ENCODE assay signal across 8 mouse cellular contexts in the genomic region with DNA sequence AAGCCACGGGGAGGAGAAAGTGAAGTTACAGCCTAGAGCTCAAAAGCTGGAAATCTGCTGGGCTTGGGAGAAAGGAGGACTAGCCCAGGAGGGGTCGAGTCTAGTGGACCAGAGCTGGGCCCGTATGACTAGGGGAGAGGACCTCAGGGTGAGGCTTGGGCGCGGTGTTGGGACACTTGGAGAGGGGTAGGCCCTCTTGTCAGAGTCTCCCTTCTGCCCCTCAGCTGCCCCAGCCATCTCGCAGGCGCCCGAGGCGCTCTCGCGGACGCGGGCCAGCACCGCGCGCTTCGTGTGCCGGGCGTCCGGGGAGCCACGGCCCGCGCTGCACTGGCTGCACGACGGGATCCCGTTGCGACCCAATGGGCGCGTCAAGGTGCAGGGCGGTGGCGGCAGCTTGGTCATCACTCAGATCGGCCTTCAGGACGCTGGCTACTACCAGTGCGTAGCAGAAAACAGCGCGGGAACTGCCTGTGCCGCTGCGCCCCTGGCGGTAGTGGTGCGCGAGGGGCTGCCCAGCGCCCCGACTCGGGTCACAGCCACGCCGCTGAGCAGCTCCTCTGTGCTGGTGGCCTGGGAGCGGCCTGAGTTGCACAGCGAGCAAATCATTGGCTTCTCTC. TPM values are rescaled to one million over a fixed set of nuclear protein-coding genes. Genes with fewer than 3 reads are reported as not detected.
A peak's percentile ranks its signal among the peaks of the same experiment; 100 is the strongest.
DNase-seq lines count a peak whose midpoint lies in the region; ATAC-seq and TF ChIP-seq lines count a peak whose summit lies in the region.

No protein-coding gene starts in this region.

- peak; percentile 77 for TF ChIP-seq CTCF in hindbrain, postnatal 0 days (IDR thresholded peaks at IDR 0.05; ENCODE audit: low read depth)

- H3K27ac ChIP-seq in forebrain, embryonic 10.5 days, result peak overlapping the region; percentile 86
- H3K27ac ChIP-seq in hindbrain, postnatal 0 days, result no peak overlapping the region
- no peak overlapping the region for H3K27ac ChIP-seq in liver, embryonic 15.5 days (replicated peaks)
- no peak overlapping the region for H3K27ac ChIP-seq in neural tube, embryonic 14.5 days (ENCODE audit: low read depth, low read length)

- no peak overlapping the region; the same call in 1 of the 2 replicates for H3K9ac ChIP-seq in hindbrain, postnatal 0 days (replicated peaks; ENCODE audit: low read length)
- no peak overlapping the region for H3K9ac ChIP-seq in liver, embryonic 15.5 days
- peak overlapping the region; percentile 52; the same call in 1 of the 2 replicates for H3K9ac ChIP-seq in neural tube, embryonic 14.5 days (replicated peaks; ENCODE audit: low read depth, low read length)

- peak; percentile 89 for DNase-seq in heart, adult 11 months
- DNase-seq in heart, postnatal 25 days (ENCODE audit: low spot score), result no peak
- peak; percentile 66 to 76 for DNase-seq in adrenal gland, postnatal 36 days
- peak; percentile 83 for DNase-seq in forebrain, embryonic 10.5 days (ENCODE audit: extremely low spot score, low spot score)
- peak; percentile 76 for DNase-seq in hindbrain, postnatal 0 days (ENCODE audit: low spot score)

- peak overlapping the region; percentile 51 for H3K4me2 ChIP-seq in hindbrain, postnatal 0 days (ENCODE audit: low read depth, low read length)
- peak overlapping the region; percentile 53 for H3K4me2 ChIP-seq in liver, embryonic 15.5 days
- H3K4me2 ChIP-seq in neural tube, embryonic 14.5 days (ENCODE audit: low read depth, low read length), result peak overlapping the region; percentile 73

- peaks cover 52% of the 10 kb centered on the region for H3K27me3 ChIP-seq in forebrain, embryonic 10.5 days (ENCODE audit: poor library complexity, severe bottlenecking)
- no peaks in the 10 kb centered on the region for H3K27me3 ChIP-seq in hindbrain, postnatal 0 days (ENCODE audit: insufficient read depth, low read length)
- H3K27me3 ChIP-seq in liver, embryonic 15.5 days, result peaks cover 61% of the 10 kb centered on the region
- H3K27me3 ChIP-seq in neural tube, embryonic 14.5 days (ENCODE audit: control insufficient read depth, insufficient read depth, low read length), result no peaks in the 10 kb centered on the region

- peaks cover 35% of the 10 kb centered on the region for H3K4me1 ChIP-seq in forebrain, embryonic 10.5 days
- H3K4me1 ChIP-seq in hindbrain, postnatal 0 days (ENCODE audit: insufficient read depth, low read length), result no peaks in the 10 kb centered on the region
- peaks cover 8% of the 10 kb centered on the region for H3K4me1 ChIP-seq in liver, embryonic 15.5 days (replicated peaks)
- H3K4me1 ChIP-seq in neural tube, embryonic 14.5 days (ENCODE audit: control insufficient read depth, insufficient read depth, low read length), result peaks cover 6% of the 10 kb centered on the region; the same call in 1 of the 2 replicates

- WGBS in forebrain, embryonic 10.5 days, result 2% methylated on average over 48 of the region's 48 CpGs
- WGBS in hindbrain, postnatal 0 days, result 7% methylated on average over 48 of the region's 48 CpGs
- WGBS in liver, embryonic 15.5 days (ENCODE audit: insufficient replicate concordance), result 4% methylated on average over 48 of the region's 48 CpGs
- 4% methylated on average over 46 of the region's 48 CpGs for WGBS in neural tube, embryonic 14.5 days

- intact Hi-C loops in heart, postnatal 25 days (cut with DNase I), result no loop called here

- H3K36me3 ChIP-seq in forebrain, embryonic 10.5 days (replicated peaks), result peaks cover 18% of the 10 kb centered on the region
- H3K36me3 ChIP-seq in hindbrain, postnatal 0 days (ENCODE audit: insufficient read depth, low read length), result peaks cover 10% of the 10 kb centered on the region; the same call in 1 of the 2 replicates
- no peaks in the 10 kb centered on the region; the same call in 1 of the 2 replicates for H3K36me3 ChIP-seq in liver, embryonic 15.5 days (replicated peaks)
- H3K36me3 ChIP-seq in neural tube, embryonic 14.5 days (ENCODE audit: control insufficient read depth, insufficient read depth, low read length), result no peaks in the 10 kb centered on the region

- ATAC-seq in hindbrain, postnatal 0 days, result peak; percentile 57
- no peak for ATAC-seq in liver, embryonic 15.5 days (ENCODE audit: insufficient read depth)
- ATAC-seq in neural tube, embryonic 14.5 days (ENCODE audit: low read depth), result peak; percentile 74
- ATAC-seq in monocyte, adult 5-6 weeks (replicated peaks; ENCODE audit: insufficient number of reproducible peaks, low FRiP score, low TSS enrichment, poor library complexity, severe bottlenecking), result no peak

- H3K4me3 ChIP-seq in forebrain, embryonic 10.5 days, result peak overlapping the region; percentile 59
- H3K4me3 ChIP-seq in hindbrain, postnatal 0 days (ENCODE audit: low read length), result peak overlapping the region; percentile 23
- H3K4me3 ChIP-seq in liver, embryonic 15.5 days (replicated peaks), result 0 out of 2 replicates have a peak overlapping the region, but pooled peaks have one; percentile 18
- peak overlapping the region; percentile 29 for H3K4me3 ChIP-seq in neural tube, embryonic 14.5 days (ENCODE audit: low read depth, low read length)

- H3K9me3 ChIP-seq in forebrain, embryonic 10.5 days, result no peaks in the 10 kb centered on the region
- H3K9me3 ChIP-seq in hindbrain, postnatal 0 days (ENCODE audit: low read length), result no peaks in the 10 kb centered on the region
- H3K9me3 ChIP-seq in liver, embryonic 15.5 days (replicated peaks), result no peaks in the 10 kb centered on the region
- H3K9me3 ChIP-seq in neural tube, embryonic 14.5 days (ENCODE audit: control insufficient read depth, low read length), result no peaks in the 10 kb centered on the region

RNA-seq across cellular contexts. Expression of a gene that starts 17.3 kb away (rescaled TPM):
- under 1 TPM in 1 of 2 experiments, not detected in 1; 0.08 TPM for total RNA-seq in heart, postnatal 25 days (2021)
- 1 to 10 TPM; 1.2 to 1.9 TPM for total RNA-seq in adrenal gland, postnatal 36 days (2021)
- 208 and 246 TPM in 2 replicates for polyA plus RNA-seq in forebrain, embryonic 10.5 days (2016; fragmentation: Nextera tagmentation; extraction: Ambion mirVana)
- total RNA-seq in hindbrain, postnatal 0 days (2014; rRNA removed), result 2.3 and 6.3 TPM in 2 replicates
- polyA plus RNA-seq in hindbrain, postnatal 0 days (2015; fragmentation: Nextera tagmentation; extraction: Ambion mirVana), result 5.2 and 6.2 TPM in 2 replicates
- polyA plus RNA-seq in liver, embryonic 15.5 days (2015; fragmentation: Nextera tagmentation; extraction: Ambion mirVana), result 0.07 and 0.08 TPM in 2 replicates
- 9.9 and 10.1 TPM in 2 replicates for polyA plus RNA-seq in neural tube, embryonic 14.5 days (2014; fragmentation: Nextera tagmentation; extraction: Ambion mirVana)
- not detected in 3 replicates for total RNA-seq in monocyte, adult 5-6 weeks (2017)

RNA-seq across cellular contexts. Expression of a gene that starts 22.4 kb away (rescaled TPM):
- 10 to 100 TPM in 1 of 2 experiments, 1 to 10 TPM in 1; 8.9 to 10.3 TPM for total RNA-seq in heart, postnatal 25 days (2021)
- 10 to 100 TPM; 31.8 to 32.6 TPM for total RNA-seq in adrenal gland, postnatal 36 days (2021)
- polyA plus RNA-seq in forebrain, embryonic 10.5 days (2016; fragmentation: Nextera tagmentation; extraction: Ambion mirVana), result 7.7 and 8.0 TPM in 2 replicates
- 51.1 and 56.8 TPM in 2 replicates for total RNA-seq in hindbrain, postnatal 0 days (2014; rRNA removed)
- 12.2 and 13.2 TPM in 2 replicates for polyA plus RNA-seq in hindbrain, postnatal 0 days (2015; fragmentation: Nextera tagmentation; extraction: Ambion mirVana)
- 6.3 and 8.1 TPM in 2 replicates for polyA plus RNA-seq in liver, embryonic 15.5 days (2015; fragmentation: Nextera tagmentation; extraction: Ambion mirVana)
- 15.6 and 19.4 TPM in 2 replicates for polyA plus RNA-seq in neural tube, embryonic 14.5 days (2014; fragmentation: Nextera tagmentation; extraction: Ambion mirVana)
- total RNA-seq in monocyte, adult 5-6 weeks (2017), result 0.19 TPM in 2 of 3 replicates, not detected in the other

Comparison
In these comparisons a context has a peak if more than half of its experiments do, and no peak if none do; other contexts are left out.
1. ATAC-seq: peak in hindbrain, postnatal 0 days (single experiment) and neural tube, embryonic 14.5 days (single experiment); none in liver, embryonic 15.5 days (single experiment) and monocyte, adult 5-6 weeks (single experiment).
2. Peak in every context shown above with its lines, with median percentiles within 50 percentile points of each other: H3K4me3 ChIP-seq and H3K4me2 ChIP-seq.